Comparison of ENCODE assay signal across 8 mouse cellular contexts in the genomic region with DNA sequence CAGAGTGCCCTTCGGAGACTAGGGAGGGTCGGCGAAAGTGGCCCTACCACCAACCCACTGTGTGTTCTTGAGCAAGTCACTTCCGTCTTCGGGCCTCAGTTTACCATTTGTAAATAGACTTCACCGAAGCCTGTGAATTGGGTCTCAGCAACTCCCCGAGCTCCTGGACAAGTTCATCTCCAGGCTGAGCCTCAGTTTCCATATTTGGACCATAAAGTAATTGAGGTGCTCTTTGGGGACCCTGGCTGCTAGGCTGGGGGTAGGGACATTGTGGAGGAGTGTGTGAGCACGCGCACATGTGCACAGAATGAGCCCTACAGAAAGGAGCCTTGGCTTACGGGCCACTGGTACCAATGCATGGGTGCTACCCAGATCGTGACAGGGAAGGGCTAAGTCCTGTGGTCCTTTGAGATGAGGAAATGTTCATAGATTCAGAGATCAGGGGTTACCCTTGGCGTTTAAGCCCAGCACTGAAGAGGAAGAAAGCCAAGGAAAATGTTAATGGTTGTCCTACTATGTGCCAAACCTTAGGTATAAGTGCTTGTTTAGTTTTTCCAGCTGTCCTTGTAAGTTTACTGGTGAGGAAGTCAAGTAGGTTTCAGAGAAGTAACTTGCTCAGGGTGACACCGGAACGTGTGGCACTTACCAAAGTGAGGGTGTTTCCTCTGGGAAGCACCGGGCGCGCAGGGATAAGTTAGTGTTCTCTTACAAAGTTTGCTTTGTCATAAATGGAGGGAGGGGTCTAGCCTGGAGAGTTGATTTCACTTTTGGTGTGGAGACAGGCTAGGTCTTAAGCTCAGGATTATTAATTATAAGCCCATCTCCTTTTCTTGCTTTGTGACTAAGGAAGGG. TPM values are rescaled to one million over a fixed set of nuclear protein-coding genes. Genes with fewer than 3 reads are reported as not detected.
DNase-seq lines count a peak whose midpoint lies in the region; ATAC-seq and TF ChIP-seq lines count a peak whose summit lies in the region.

No protein-coding gene starts in this region.

- H3K4me3 ChIP-seq in liver, embryonic 14.5 days (ENCODE audit: insufficient read depth in 1 of 2, low read depth in 2 of 2, low read length in 2 of 2) = peak overlapping the region; percentile 85 to 99

- no peak for TF ChIP-seq CTCF in liver, embryonic 14.5 days (IDR thresholded peaks at IDR 0.05; ENCODE audit: low read depth)

- no peak for TF ChIP-seq EP300 in liver, embryonic 14.5 days (IDR thresholded peaks at IDR 0.05; ENCODE audit: low read depth)

- H3K27me3 ChIP-seq in liver, embryonic 14.5 days (ENCODE audit: control insufficient read depth, insufficient read depth, low read length) = no peaks in the 10 kb centered on the region

- WGBS in liver, embryonic 14.5 days (ENCODE audit: insufficient replicate concordance) = under 1% methylated on average over 17 of the region's 17 CpGs

- no peak for ATAC-seq in liver, embryonic 14.5 days (ENCODE audit: insufficient read depth)

- intact Hi-C loops in heart, postnatal 25 days (cut with DNase I) = loop anchor here (5.0 kb wide), 2 partner anchors 74 to 119 kb away; a partner anchor contains a TSS
- intact Hi-C loops in heart, postnatal 10 days (cut with DNase I) = loop anchor here (5.0 kb wide), 3 partner anchors 41 to 119 kb away; a partner anchor contains a TSS
- intact Hi-C loops in gastrocnemius, postnatal 14 days (cut with DNase I; ENCODE audit: low total_unique reads) = no loop called here

- H3K27ac ChIP-seq in liver, embryonic 14.5 days = peak overlapping the region; percentile 73

- H3K4me1 ChIP-seq in liver, embryonic 14.5 days (replicated peaks; ENCODE audit: control insufficient read depth in 2 of 2, insufficient read depth in 2 of 2, low read length in 1 of 2) = peaks cover 14 to 16% of the 10 kb centered on the region in 2 experiments

- H3K9me3 ChIP-seq in liver, embryonic 14.5 days (ENCODE audit: control insufficient read depth, low read length) = no peaks in the 10 kb centered on the region

- H3K36me3 ChIP-seq in liver, embryonic 14.5 days (replicated peaks; ENCODE audit: control insufficient read depth, insufficient read depth, low read depth) = no peaks in the 10 kb centered on the region

- DNase-seq in heart, adult 18-20 months = peak; percentile 48 to 64
- DNase-seq in heart, postnatal 25 days (ENCODE audit: low spot score) = no peak
- peak; percentile 46 for DNase-seq in c-Kit-positive CD71-positive TER-119-positive erythroid progenitor cells, embryonic 14.5 days (ENCODE audit: low spot score)
- peak; percentile 42 to 49 for DNase-seq in heart, postnatal 10 days
- DNase-seq in liver, embryonic 14.5 days (ENCODE audit: low read depth in 3 of 3, low spot score in 3 of 3) = peak in 1 of 3 experiments; percentile 41
- DNase-seq in natural killer cell, adult 2 months (ENCODE audit: low spot score in 2 of 2) = peak; percentile 25 to 31
- no peak for DNase-seq in urinary bladder, postnatal 14 days (ENCODE audit: low spot score)
- no peak for DNase-seq in gastrocnemius, postnatal 14 days

- H3K4me2 ChIP-seq in liver, embryonic 14.5 days (ENCODE audit: low read depth) = peak overlapping the region; percentile 96

- H3K9ac ChIP-seq in liver, embryonic 14.5 days (replicated peaks) = peak overlapping the region; percentile 93

RNA-seq across cellular contexts. Expression of a gene that starts 0.8 kb away (rescaled TPM):
- total RNA-seq in heart, adult 18-20 months (2021) = 10 to 100 TPM; 77.8 to 88.8 TPM
- total RNA-seq in heart, postnatal 25 days (2021) = 100 to 1,000 TPM in 1 of 2 experiments, 10 to 100 TPM in 1; 77.7 to 110 TPM
- total RNA-seq in heart, postnatal 10 days (2021) = 100 to 1,000 TPM; 134 to 164 TPM
- polyA plus RNA-seq in liver, embryonic 14.5 days (2012; rRNA removed) = 11.4 and 12.0 TPM in 2 replicates
- polyA plus RNA-seq in liver, embryonic 14.5 days (2014; fragmentation: Nextera tagmentation; extraction: Ambion mirVana) = 31.4 and 33.9 TPM in 2 replicates
- total RNA-seq in gastrocnemius, postnatal 14 days (2021) = 10 to 100 TPM; 53.8 to 63.9 TPM

Comparison
In these comparisons a context has a peak if more than half of its experiments do, and no peak if none do; other contexts are left out.
1. DNase-seq: peak in heart, adult 18-20 months (2 of 2), c-Kit-positive CD71-positive TER-119-positive erythroid progenitor cells, embryonic 14.5 days (single experiment), heart, postnatal 10 days (2 of 2) and natural killer cell, adult 2 months (2 of 2); none in heart, postnatal 25 days (single experiment), urinary bladder, postnatal 14 days (single experiment) and gastrocnemius, postnatal 14 days (single experiment).